Mouse (Mus musculus): ENCODE results near the gene Il5ra. TPM values are rescaled to one million over a fixed set of nuclear protein-coding genes. Genes with fewer than 3 reads are reported as not detected.

The Il5ra gene
- polyA plus RNA-seq, 1 experiment = 0.13 TPM

DNA sequence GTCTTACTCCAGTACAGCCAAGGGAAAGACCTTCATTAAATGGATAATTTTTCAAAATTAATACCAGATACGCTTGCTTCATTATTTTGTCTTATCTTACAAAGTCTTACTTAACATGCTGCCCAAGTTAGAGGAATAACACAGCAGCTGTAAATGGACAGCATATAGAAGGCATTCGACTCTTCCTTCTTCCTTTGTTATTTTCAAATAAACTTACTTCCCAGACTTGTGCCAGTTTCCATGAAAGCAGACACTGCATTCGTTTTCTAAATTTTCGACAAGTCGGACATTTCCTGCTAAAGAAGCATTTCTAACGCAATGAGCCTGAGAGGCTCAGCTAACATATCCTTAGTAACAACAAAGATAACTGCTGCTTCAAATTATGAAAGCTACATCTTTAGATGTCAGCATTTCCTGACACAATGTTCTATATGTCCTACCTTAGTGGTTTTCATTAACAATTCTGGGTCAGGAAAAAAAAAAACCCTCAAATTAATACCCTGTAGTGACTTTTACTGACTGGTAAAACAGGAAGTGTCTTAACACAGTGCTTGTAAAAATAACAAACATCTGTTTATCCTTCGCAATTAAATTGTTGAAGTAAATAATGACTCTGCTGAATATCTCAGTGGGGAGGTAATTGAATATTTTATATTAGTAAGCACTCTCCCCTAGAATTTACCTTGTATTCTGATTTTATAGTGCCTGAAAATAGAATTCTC lies 3.0 kb downstream of the Il5ra start:
- H3K4me1 ChIP-seq (ENCODE audit: control insufficient read depth, insufficient read depth, low read length) = no peaks in the 10 kb centered on the region
- TF ChIP-seq POLR2A (IDR thresholded peaks at IDR 0.05; ENCODE audit: borderline replicate concordance, extremely low read depth, low read depth, low read length) = no peak
- TF ChIP-seq CTCF (IDR thresholded peaks at IDR 0.05; ENCODE audit: insufficient read depth, low read length) = no peak
- no peak for DNase-seq
- WGBS = 48% methylated on average over 7 of the region's 7 CpGs
- H3K4me3 ChIP-seq (replicated peaks; ENCODE audit: extremely low read depth, low read depth, low read length) = no peak overlapping the region

DNA sequence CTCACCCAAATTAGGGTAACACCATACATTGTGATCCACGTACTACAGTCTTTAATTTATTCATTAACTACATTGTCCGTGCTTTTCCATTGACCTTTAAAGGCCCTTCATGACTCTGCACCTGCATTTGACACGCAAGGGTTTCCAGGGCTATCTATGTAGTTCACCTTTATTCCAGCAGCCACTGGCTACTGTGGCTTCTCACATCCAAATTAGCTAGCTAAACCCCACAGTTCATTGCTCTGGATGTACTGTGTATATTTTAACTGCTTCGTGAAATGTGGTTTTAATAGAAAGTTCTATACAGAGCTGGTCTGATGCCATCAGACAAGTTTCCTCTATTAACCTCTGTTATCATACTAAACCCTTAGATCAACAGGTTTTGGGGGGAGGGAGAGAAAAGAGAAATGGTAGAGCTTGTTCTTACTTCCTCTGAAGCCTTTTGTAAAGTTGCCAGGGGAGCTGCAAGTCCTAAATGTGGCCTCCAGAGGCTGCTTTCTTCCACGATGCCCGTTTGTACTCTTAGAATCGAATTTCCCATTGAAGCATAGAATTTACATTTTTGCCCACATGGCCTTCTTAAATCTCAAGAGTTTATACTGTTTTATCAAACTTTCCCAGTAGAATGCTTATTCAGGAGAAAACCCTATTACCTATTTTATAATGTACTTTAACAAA lies 5.1 kb downstream of the Il5ra start:
- Histone ChIP-seq H3K4me3 (replicated peaks; ENCODE audit: extremely low read depth, low read depth, low read length) (no peak overlapping the region), H3K4me1 (ENCODE audit: control insufficient read depth, insufficient read depth, low read length) (no peaks in the 10 kb centered on the region)
- 72% methylated on average over 7 of the region's 7 CpGs for WGBS
- TF ChIP-seq CTCF (IDR thresholded peaks at IDR 0.05; ENCODE audit: insufficient read depth, low read length) (no peak), POLR2A (IDR thresholded peaks at IDR 0.05; ENCODE audit: borderline replicate concordance, extremely low read depth, low read depth, low read length) (no peak)
- DNase-seq = no peak

DNA sequence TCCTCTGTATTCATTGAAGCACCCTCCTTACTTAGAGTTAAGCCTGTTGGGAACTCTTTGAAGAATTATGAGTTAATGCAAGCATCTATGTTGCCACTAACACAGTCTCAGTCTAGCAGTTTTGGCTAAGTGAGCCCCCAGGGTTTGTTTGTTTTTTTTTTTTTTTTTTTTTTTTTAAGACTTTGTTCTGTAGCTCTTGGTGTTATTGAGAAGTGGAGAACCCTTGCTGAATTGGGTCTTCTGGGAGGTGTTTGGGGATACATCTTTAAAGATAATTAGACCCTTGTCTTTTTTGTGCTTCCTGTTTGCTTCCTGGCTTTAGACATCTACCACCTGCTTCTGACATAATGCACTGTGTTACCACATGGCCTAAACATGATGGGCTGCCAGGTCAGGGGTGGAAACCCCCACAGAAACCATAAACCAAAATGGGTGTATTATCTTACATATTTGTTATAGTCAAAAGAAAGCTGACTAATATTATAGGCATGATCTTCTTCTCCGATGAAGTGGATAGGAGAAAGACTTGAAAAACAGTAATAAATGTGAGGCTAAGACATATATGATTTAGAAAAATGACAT lies 8.5 kb downstream of the Il5ra start:
- DNase-seq = no peak
- Histone ChIP-seq H3K4me1 (ENCODE audit: control insufficient read depth, insufficient read depth, low read length) (no peaks in the 10 kb centered on the region), H3K4me3 (replicated peaks; ENCODE audit: extremely low read depth, low read depth, low read length) (no peak overlapping the region)
- TF ChIP-seq CTCF (IDR thresholded peaks at IDR 0.05; ENCODE audit: insufficient read depth, low read length) (no peak), POLR2A (IDR thresholded peaks at IDR 0.05; ENCODE audit: borderline replicate concordance, extremely low read depth, low read depth, low read length) (no peak)
- WGBS = 84% methylated on average over 1 of the region's 1 CpGs

DNA sequence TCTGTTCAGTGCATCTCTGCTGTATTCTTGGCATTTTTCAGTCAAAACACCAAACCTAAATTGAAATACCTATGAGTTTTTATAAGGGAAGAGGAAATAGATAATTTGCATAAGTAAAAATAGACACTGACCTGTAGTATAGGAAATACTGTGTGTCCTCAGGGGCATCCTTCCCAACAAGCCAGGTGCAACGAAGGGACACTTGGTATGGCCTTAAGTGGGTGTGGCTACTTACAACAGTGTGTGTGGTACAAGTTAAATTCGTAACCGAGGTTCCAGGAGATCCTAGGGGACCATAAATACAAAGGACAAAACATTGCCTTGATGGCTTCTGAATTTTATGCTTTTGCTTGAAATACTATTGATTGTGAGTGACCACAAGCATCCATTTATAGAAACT lies 10.6 kb downstream of the Il5ra start:
- H3K4me3 ChIP-seq (replicated peaks; ENCODE audit: extremely low read depth, low read depth, low read length) = no peak overlapping the region
- 61% methylated on average over 3 of the region's 3 CpGs for WGBS
- TF ChIP-seq CTCF (IDR thresholded peaks at IDR 0.05; ENCODE audit: insufficient read depth, low read length) (no peak), POLR2A (IDR thresholded peaks at IDR 0.05; ENCODE audit: borderline replicate concordance, extremely low read depth, low read depth, low read length) (no peak)
- no peaks in the 10 kb centered on the region for H3K4me1 ChIP-seq (ENCODE audit: control insufficient read depth, insufficient read depth, low read length)
- no peak for DNase-seq

DNA sequence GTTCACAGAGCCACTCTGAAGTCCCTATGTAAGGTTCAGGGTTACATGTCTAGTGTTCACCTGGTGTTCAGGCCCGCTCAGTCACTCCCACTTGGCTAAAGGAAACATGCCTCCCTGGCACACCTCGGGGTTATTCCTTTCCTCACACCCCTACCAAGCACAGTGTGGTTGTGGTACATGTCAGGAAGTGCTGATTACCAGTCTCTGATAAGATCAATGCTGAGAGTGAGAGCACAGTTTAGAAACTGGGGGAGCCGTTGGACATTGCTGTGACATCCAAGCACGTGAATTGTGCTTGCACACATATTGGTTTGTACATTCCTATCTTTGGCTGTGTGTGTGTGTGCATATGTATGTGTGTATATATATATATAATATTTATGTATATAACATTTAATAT lies 16.3 kb downstream of the Il5ra start:
- 62% methylated on average over 4 of the region's 4 CpGs for WGBS
- no peaks in the 10 kb centered on the region for H3K4me1 ChIP-seq (ENCODE audit: control insufficient read depth, insufficient read depth, low read length)
- H3K4me3 ChIP-seq (replicated peaks; ENCODE audit: extremely low read depth, low read depth, low read length) = no peak overlapping the region
- TF ChIP-seq CTCF (IDR thresholded peaks at IDR 0.05; ENCODE audit: insufficient read depth, low read length) (no peak), POLR2A (IDR thresholded peaks at IDR 0.05; ENCODE audit: borderline replicate concordance, extremely low read depth, low read depth, low read length) (no peak)
- DNase-seq = no peak

DNA sequence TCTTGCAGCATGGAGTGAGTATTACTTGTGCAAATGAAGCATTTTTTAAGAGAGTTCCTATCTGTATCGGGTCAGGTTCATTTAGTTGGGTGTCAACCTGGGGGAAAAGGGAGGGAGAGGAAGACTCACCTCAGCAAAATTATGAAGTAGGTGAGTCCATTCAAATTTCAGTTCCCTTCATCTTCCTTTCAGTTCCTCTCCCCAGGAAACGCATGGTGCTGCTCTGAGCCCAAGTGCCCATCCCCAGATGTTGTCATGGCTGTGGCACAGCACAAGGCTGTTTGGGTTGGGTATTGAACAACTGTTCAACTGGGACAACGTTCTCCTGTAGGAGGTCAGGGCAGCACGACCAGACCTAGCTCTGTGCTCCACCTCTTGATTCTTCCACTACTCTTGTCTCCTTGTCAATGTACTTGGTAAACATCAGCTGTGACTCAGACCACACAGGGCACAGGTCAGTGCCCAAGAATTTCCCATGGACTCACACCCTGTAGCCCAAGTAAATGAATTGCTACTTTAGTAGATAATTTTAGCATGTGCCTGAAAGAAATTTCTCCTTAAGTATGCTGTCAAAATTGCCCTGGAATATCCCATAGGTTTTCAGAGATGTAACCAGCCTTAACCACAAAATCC lies 19.0 kb downstream of the Il5ra start:
- no peak overlapping the region for H3K4me3 ChIP-seq (replicated peaks; ENCODE audit: extremely low read depth, low read depth, low read length)
- no peaks in the 10 kb centered on the region for H3K4me1 ChIP-seq (ENCODE audit: control insufficient read depth, insufficient read depth, low read length)
- TF ChIP-seq POLR2A (IDR thresholded peaks at IDR 0.05; ENCODE audit: borderline replicate concordance, extremely low read depth, low read depth, low read length) (no peak), CTCF (IDR thresholded peaks at IDR 0.05; ENCODE audit: insufficient read depth, low read length) (no peak)
- no peak for DNase-seq
- 58% methylated on average over 4 of the region's 4 CpGs for WGBS

DNA sequence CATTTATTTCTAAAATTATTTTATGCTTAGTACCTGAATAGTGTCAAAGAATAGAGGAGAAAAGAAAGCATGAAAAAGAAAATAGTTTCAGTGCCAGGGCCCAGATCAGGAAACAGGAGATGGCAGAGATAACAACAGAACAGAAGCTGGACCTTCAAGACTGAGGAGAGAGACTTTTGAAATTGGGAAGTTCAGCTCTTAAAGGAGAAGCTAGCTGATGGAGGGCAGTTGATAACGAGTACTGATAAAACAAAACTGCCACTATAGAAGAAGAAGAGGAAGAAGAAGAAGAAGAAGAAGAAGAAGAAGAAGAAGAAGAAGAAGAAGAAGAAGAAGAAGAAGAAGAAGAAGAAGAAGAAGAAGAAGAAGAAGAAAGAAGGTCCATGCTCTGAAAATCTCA lies 21.1 kb downstream of the Il5ra start:
- Histone ChIP-seq H3K4me3 (replicated peaks; ENCODE audit: extremely low read depth, low read depth, low read length) (no peak overlapping the region), H3K4me1 (ENCODE audit: control insufficient read depth, insufficient read depth, low read length) (no peaks in the 10 kb centered on the region)
- 38% methylated on average over 1 of the region's 1 CpGs for WGBS
- DNase-seq = no peak
- TF ChIP-seq CTCF (IDR thresholded peaks at IDR 0.05; ENCODE audit: insufficient read depth, low read length) (no peak), POLR2A (IDR thresholded peaks at IDR 0.05; ENCODE audit: borderline replicate concordance, extremely low read depth, low read depth, low read length) (no peak)

DNA sequence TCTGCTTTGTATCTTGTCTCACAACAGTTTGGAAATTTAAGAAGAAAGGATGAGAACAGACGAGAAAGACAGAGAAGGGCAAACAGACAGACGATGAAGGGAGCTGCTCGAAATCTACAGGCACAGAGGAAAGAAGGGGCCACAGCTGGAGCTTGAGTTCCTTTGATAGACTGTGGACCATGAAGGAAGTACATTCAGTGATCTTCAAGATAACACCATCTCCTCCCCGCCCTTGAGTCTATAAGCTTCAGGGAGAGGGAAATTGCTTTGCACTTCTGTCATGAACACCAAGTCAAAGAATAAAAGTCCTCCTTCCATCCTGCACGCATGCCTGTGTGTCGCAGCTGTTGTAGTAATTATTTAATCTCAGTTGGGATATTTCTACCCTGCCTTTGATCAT lies 22.8 kb downstream of the Il5ra start:
- H3K4me1 ChIP-seq (ENCODE audit: control insufficient read depth, insufficient read depth, low read length) = no peaks in the 10 kb centered on the region
- no peak for TF ChIP-seq POLR2A (IDR thresholded peaks at IDR 0.05; ENCODE audit: borderline replicate concordance, extremely low read depth, low read depth, low read length)
- TF ChIP-seq CTCF (IDR thresholded peaks at IDR 0.05; ENCODE audit: insufficient read depth, low read length) = no peak
- no peak for DNase-seq
- H3K4me3 ChIP-seq (replicated peaks; ENCODE audit: extremely low read depth, low read depth, low read length) = no peak overlapping the region
- WGBS = 56% methylated on average over 6 of the region's 6 CpGs

DNA sequence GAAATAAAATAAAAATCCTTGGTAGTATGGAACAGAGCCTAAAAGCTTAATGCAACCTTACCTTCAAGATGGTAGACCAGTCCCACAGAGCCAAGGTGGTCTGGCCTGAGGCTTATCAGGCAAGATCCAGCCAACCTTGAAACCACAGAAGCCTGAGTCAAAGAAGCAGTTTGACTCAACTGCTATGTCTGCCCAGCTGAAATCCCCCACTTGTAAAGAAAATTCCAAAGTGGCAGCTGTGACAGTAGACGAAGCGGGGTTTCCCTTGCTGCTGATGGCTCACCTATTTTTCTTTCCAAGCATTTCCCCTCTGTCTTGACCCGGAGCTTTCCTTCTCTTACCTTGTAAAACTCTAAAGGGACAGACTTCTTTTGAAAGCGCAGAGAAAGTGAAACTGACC lies 23.2 kb downstream of the Il5ra start:
- no peak for DNase-seq
- Histone ChIP-seq H3K4me1 (ENCODE audit: control insufficient read depth, insufficient read depth, low read length) (no peaks in the 10 kb centered on the region), H3K4me3 (replicated peaks; ENCODE audit: extremely low read depth, low read depth, low read length) (no peak overlapping the region)
- TF ChIP-seq POLR2A (IDR thresholded peaks at IDR 0.05; ENCODE audit: borderline replicate concordance, extremely low read depth, low read depth, low read length) (no peak), CTCF (IDR thresholded peaks at IDR 0.05; ENCODE audit: insufficient read depth, low read length) (no peak)
- WGBS = 63% methylated on average over 4 of the region's 4 CpGs
